Mouse (Mus musculus) mammary gland, adult 2 months (tissue): ENCODE data around the gene Fhl2. TPM values are rescaled to one million over a fixed set of nuclear protein-coding genes. Genes with fewer than 3 reads are reported as not detected.

Source experiments
- polyA plus RNA-seq: library from polyadenylated mRNA; depleted of rRNA; stranded (reverse); fragments of >200 nt; gene quantifications from 2 replicates; pipeline ENCODE4 v1.2.3, GENCODE M21; 2012; ENCODE audit warnings: low replicate concordance; rRNA removed

Gene Fhl2
- polyA plus RNA-seq = 6.5 and 8.4 TPM in 2 replicates

GRCm38 (mm10) chr1:43196661-43197241 is at the start of gene Fhl2:
TSS of gene Fhl2 (minus strand) at chr1:43196984.

GRCm38 (mm10) chr1:43098031-43098984 is 98.5 kb downstream of the Fhl2 start, which contains the start of the genes Tgfbrap1 and AI597479:
TSS of gene Tgfbrap1 (minus strand) at chr1:43098637.
TSS of gene AI597479 (plus strand) at chr1:43098710.

Other genes starting within 250 kb of the Fhl2 start
- gene Gpr45, start 244.1 kb downstream of the Fhl2 start, polyA plus RNA-seq = 0.44 and 0.55 TPM in 2 replicates
- 22.1 and 28.2 TPM in 2 replicates for gene Tgfbrap1, start 98.3 kb downstream of the Fhl2 start, polyA plus RNA-seq
- 2.5 and 6.9 TPM in 2 replicates for gene AI597479, start 98.3 kb downstream of the Fhl2 start, polyA plus RNA-seq
- 36.0 and 59.0 TPM in 2 replicates for gene Nck2, start 247.6 kb upstream of the Fhl2 start, polyA plus RNA-seq